Mouse (Mus musculus) frontal cortex, postnatal 14 days (tissue): Measurements from ENCODE around the gene Spta1.

Experiments
- DNase-seq, 2 experiments: peaks; one replicate each; pipeline ENCODE4 v3.0.0; 2022; ENCODE audit warnings: low spot score in 2 of 2

Spta1 gene

GRCm38 (mm10) chr1:174251961-174252360 lies 79.4 kb downstream of the Spta1 start, which contains the start of gene Olfr419:
Olfr419 (minus strand) TSS chr1:174252061.
- no peak for DNase-seq

GRCm38 (mm10) chr1:174267816-174268215 lies 95.2 kb downstream of the Spta1 start:
- DNase-seq, result no peak

- DNase-seq, result no peak
Observed at GRCm38 (mm10) chr1:174269162-174269561, 96.6 kb downstream of the Spta1 start.

- DNase-seq, result no peak
Observed at GRCm38 (mm10) chr1:174270643-174271042, 98.1 kb downstream of the Spta1 start.
